Mouse (Mus musculus) intestine, postnatal 0 days (tissue): ENCODE results near the gene Cnfn. TPM values are rescaled to one million over a fixed set of nuclear protein-coding genes. Genes with fewer than 3 reads are reported as not detected.
A peak's percentile ranks its signal among the peaks of the same experiment; 100 is the strongest.

ENCODE experiments used
- ATAC-seq: fragments of 200-750 bp; cut with Nextera tagmentation; 2 replicates; pipeline ENCODE4 v1.8.0; 2017; ENCODE audit warnings: mild to moderate bottlenecking, moderate TSS enrichment, moderate library complexity
- H3K27ac ChIP-seq: fragments of 300-500 bp; sonication (generic); 2 replicates; pipeline ENCODE4 v1.5.1; 2014; ENCODE audit warnings: mild to moderate bottlenecking, low read depth, low read length, moderate library complexity
- H3K27me3 ChIP-seq: fragments of 300-500 bp; sonication (generic); replicated peaks from 2 replicates; pipeline ENCODE4 v1.6.1; 2014; ENCODE audit warnings: low read length, mixed read lengths; ENCODE audit not compliant: control insufficient read depth, insufficient read depth
- H3K36me3 ChIP-seq: fragments of 300-500 bp; sonication (generic); 2 replicates; pipeline ENCODE4 v1.6.1; 2014; ENCODE audit warnings: mild to moderate bottlenecking, moderate library complexity; ENCODE audit not compliant: control insufficient read depth, insufficient read depth
- H3K4me1 ChIP-seq: fragments of 300-500 bp; sonication (generic); replicated peaks from 2 replicates; pipeline ENCODE4 v1.6.1; 2014; ENCODE audit warnings: antibody characterized with exemption, low read length, mixed read lengths; ENCODE audit not compliant: control insufficient read depth, insufficient read depth
- H3K4me2 ChIP-seq: fragments of 300-500 bp; sonication (generic); replicated peaks from 2 replicates; pipeline ENCODE4 v1.6.1; 2014; ENCODE audit warnings: low read depth, mild to moderate bottlenecking, moderate library complexity
- H3K4me3 ChIP-seq: fragments of 300-500 bp; sonication (generic); 2 replicates; pipeline ENCODE4 v1.5.1; 2014; ENCODE audit warnings: low read depth, low read length
- H3K9ac ChIP-seq: fragments of 300-500 bp; sonication (generic); 2 replicates; pipeline ENCODE4 v1.6.1; 2014; ENCODE audit warnings: mild to moderate bottlenecking, low read depth, low read length
- H3K9me3 ChIP-seq: fragments of 300-500 bp; sonication (generic); 2 replicates; pipeline ENCODE4 v1.6.1; 2016; ENCODE audit warnings: mixed run types; ENCODE audit not compliant: control insufficient read depth
- CTCF ChIP-seq: sonication (generic); IDR thresholded peaks from 2 replicates; pipeline ENCODE4 v1.5.1; 2016; ENCODE audit warnings: low read depth, mild to moderate bottlenecking, control low read depth, antibody characterized with exemption, moderate library complexity
- WGBS: fragments of 180-500 bp; shearing (Covaris S2); extraction: QIAGEN DNeasy Blood & Tissue Kit; methylation state at CpG from one replicate; pipeline ENCODE4 v1.1.7; 2014; 5-methylcytosine and 5-hydroxymethylcytosine counted together
- polyA plus RNA-seq: library from polyadenylated mRNA; unstranded; fragments of >200 nt; fragmentation: Nextera tagmentation; extraction: Ambion mirVana; gene quantifications from 2 replicates; pipeline ENCODE4 v1.2.1, GENCODE M21; 2015

Gene Cnfn
- polyA plus RNA-seq, 1 experiment from 2014 or later: 0.33 TPM

GRCm38 (mm10) chr7:25358721-25359206 is 10.8 kb downstream of the Cnfn start:
- no peak for ATAC-seq
- Histone ChIP-seq H3K4me2 (no peak overlapping the region), H3K9ac (no peak overlapping the region), H3K36me3 (peaks cover 33% of the 10 kb centered on the region), H3K4me1 (no peaks in the 10 kb centered on the region), H3K4me3 (no peak overlapping the region), H3K9me3 (no peaks in the 10 kb centered on the region), H3K27me3 (no peaks in the 10 kb centered on the region), H3K27ac (no peak overlapping the region)
- TF ChIP-seq CTCF: no peak
- WGBS: 89% methylated on average over 18 of the region's 19 CpGs

- no peak overlapping the region for H3K4me2 ChIP-seq
- no peak for ATAC-seq
- H3K4me1 ChIP-seq: no peaks in the 10 kb centered on the region
- TF ChIP-seq CTCF: no peak
- H3K27ac ChIP-seq: no peak overlapping the region
- peaks cover 37% of the 10 kb centered on the region for H3K36me3 ChIP-seq
- whole genome bisulfite sequencing: 75% methylated on average over 8 of the region's 8 CpGs
- H3K9me3 ChIP-seq: no peaks in the 10 kb centered on the region
- H3K27me3 ChIP-seq: no peaks in the 10 kb centered on the region
- H3K9ac ChIP-seq: no peak overlapping the region
- H3K4me3 ChIP-seq: no peak overlapping the region
These were observed 20.7 kb downstream of the Cnfn start for GRCm38 (mm10) chr7:25348861-25349260.

GRCm38 (mm10) chr7:25341000-25341784 is 28.3 kb downstream of the Cnfn start:
- no peak overlapping the region for H3K4me2 ChIP-seq
- TF ChIP-seq CTCF: no peak
- no peak overlapping the region for H3K9ac ChIP-seq
- H3K4me3 ChIP-seq: no peak overlapping the region
- H3K27me3 ChIP-seq: no peaks in the 10 kb centered on the region
- peaks cover 28% of the 10 kb centered on the region for H3K36me3 ChIP-seq
- no peaks in the 10 kb centered on the region for H3K9me3 ChIP-seq
- 85% methylated on average over 20 of the region's 20 CpGs for WGBS
- no peaks in the 10 kb centered on the region for H3K4me1 ChIP-seq
- no peak for ATAC-seq
- H3K27ac ChIP-seq: no peak overlapping the region

GRCm38 (mm10) chr7:25339329-25339728 is 30.2 kb downstream of the Cnfn start:
- Histone ChIP-seq H3K27me3 (no peaks in the 10 kb centered on the region), H3K4me1 (no peaks in the 10 kb centered on the region), H3K4me2 (no peak overlapping the region), H3K9me3 (no peaks in the 10 kb centered on the region), H3K36me3 (peaks cover 41% of the 10 kb centered on the region), H3K4me3 (no peak overlapping the region), H3K27ac (no peak overlapping the region), H3K9ac (no peak overlapping the region)
- peak; percentile 52; the same call in 1 of the 2 replicates for TF ChIP-seq CTCF
- 65% methylated on average over 9 of the region's 9 CpGs for WGBS
- ATAC-seq: peak; percentile 70

GRCm38 (mm10) chr7:25334472-25334871 is 35.1 kb downstream of the Cnfn start:
- no peak overlapping the region for H3K4me3 ChIP-seq
- peaks cover 34% of the 10 kb centered on the region; the same call in 1 of the 2 replicates for H3K36me3 ChIP-seq
- ATAC-seq: no peak
- H3K9ac ChIP-seq: no peak overlapping the region
- WGBS: 85% methylated on average over 12 of the region's 12 CpGs
- H3K4me1 ChIP-seq: no peaks in the 10 kb centered on the region
- no peaks in the 10 kb centered on the region for H3K9me3 ChIP-seq
- H3K27ac ChIP-seq: no peak overlapping the region
- no peak for TF ChIP-seq CTCF
- no peaks in the 10 kb centered on the region for H3K27me3 ChIP-seq
- no peak overlapping the region for H3K4me2 ChIP-seq

- H3K9ac ChIP-seq: no peak overlapping the region; the same call in 1 of the 2 replicates
- peak; percentile 60 for ATAC-seq
These were observed 35.8 kb downstream of the Cnfn start for GRCm38 (mm10) chr7:25333596-25334307.

More at GRCm38 (mm10) chr7:25333596-25334307, 35.8 kb downstream of the Cnfn start:
- H3K27me3 ChIP-seq: no peaks in the 10 kb centered on the region
- no peaks in the 10 kb centered on the region for H3K9me3 ChIP-seq
- H3K4me2 ChIP-seq: no peak overlapping the region
- peak; percentile 93 for TF ChIP-seq CTCF
- no peak overlapping the region for H3K4me3 ChIP-seq
- H3K27ac ChIP-seq: no peak overlapping the region
- no peaks in the 10 kb centered on the region for H3K4me1 ChIP-seq
- WGBS: 45% methylated on average over 16 of the region's 16 CpGs
- H3K36me3 ChIP-seq: peaks cover 35% of the 10 kb centered on the region; the same call in 1 of the 2 replicates
